Mouse (Mus musculus) left cerebral cortex, adult 9 months (tissue): ENCODE results near the gene Filip1.
"Not testable (repeated sequence)": the region's sequence is repeated elsewhere in the genome, so short reads cannot be mapped to it uniquely, and the experiment has no call there.

ENCODE experiments used
- DNase-seq, 2 experiments: peaks; one replicate each; pipeline ENCODE4 v3.0.0; 2022; ENCODE audit warnings: low spot score in 2 of 2

Gene Filip1

GRCm38 (mm10) chr9:80012751-80013150, at the start of gene Filip1:
Gene Filip1, minus strand, starts transcription at chr9:80012851.
- no peak for DNase-seq

- DNase-seq: no peak
Measured at GRCm38 (mm10) chr9:80057690-80058089, 45.0 kb upstream of the Filip1 start.

GRCm38 (mm10) chr9:80052951-80053350, 40.3 kb upstream of the Filip1 start:
- no peak for DNase-seq

DNA sequence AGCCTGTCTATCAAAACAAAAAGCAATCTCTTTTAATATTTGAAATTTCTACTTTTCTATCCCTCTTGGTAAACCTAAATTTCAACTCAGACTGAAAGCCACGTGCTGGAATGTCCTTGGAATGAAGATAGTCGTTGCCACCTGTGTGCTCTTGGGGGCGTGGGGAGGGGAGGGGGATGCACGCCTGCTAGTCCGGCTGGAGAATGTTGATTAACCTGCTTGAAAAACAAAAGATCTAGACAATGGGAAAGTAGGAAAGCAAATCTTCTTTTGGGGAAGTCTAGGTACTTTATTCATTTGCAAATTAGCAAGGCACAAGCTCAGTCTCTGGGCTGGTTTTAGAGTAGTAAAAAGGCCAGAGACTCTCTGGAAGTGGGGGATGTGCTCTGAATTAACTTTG, 36.6 kb upstream of the Filip1 start:
- DNase-seq: not testable (repeated sequence)

GRCm38 (mm10) chr9:80044301-80044700, 31.6 kb upstream of the Filip1 start:
- DNase-seq: not testable (repeated sequence)

DNA sequence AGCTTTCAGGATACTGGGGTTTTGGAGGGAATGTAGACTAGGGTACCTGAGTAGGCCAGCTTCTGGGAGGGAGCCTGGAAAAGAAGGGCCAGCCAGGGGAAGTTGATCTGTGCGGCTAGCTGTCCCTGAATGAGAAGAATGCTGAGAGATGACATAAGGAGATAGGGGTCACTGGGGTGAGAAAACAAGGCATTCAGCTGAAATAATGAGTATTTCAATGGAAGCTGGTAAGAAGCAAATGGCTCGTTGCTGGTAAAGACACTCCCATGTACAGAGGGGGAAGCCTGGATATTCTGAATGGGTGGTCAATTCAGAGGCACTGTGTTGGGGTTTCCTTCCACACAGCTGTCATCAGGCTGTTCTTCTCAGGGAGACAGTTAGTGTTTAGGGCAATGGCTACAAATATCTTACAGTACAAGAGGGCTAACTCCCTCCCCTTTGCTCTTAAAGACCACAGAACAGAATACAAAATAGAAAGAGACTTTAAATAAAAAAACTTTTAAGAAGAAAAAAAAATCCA, 26.7 kb upstream of the Filip1 start:
- DNase-seq: no peak

- DNase-seq: no peak
Measured at GRCm38 (mm10) chr9:80037997-80038383, 25.3 kb upstream of the Filip1 start.

- DNase-seq: no peak
Measured at GRCm38 (mm10) chr9:80037262-80037996, 24.8 kb upstream of the Filip1 start.

- DNase-seq: no peak
Measured at GRCm38 (mm10) chr9:80026581-80027021, 13.9 kb upstream of the Filip1 start.

DNA sequence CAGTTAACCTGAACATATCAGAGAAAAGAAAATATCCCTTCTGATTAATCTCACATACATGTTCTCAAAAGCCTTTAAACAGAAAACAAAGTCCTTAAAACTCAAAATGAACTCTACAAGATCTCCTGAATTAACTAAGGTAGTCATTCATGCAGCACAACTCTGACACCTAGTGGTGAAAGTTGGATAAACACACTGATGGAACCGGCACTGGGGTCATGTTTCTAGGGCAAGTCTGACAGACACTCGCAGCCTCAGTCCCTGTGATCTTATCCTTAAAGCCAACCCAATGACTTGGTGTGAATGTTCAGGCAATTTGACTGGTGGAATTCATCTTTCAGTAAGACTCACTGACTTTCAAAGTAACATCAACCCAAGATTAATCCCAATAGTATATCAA, 13.4 kb upstream of the Filip1 start:
- DNase-seq: peak in 1 of 2 experiments; percentile 61

- not testable (repeated sequence) for DNase-seq
Measured at GRCm38 (mm10) chr9:80025347-80025746, 12.7 kb upstream of the Filip1 start.

DNA sequence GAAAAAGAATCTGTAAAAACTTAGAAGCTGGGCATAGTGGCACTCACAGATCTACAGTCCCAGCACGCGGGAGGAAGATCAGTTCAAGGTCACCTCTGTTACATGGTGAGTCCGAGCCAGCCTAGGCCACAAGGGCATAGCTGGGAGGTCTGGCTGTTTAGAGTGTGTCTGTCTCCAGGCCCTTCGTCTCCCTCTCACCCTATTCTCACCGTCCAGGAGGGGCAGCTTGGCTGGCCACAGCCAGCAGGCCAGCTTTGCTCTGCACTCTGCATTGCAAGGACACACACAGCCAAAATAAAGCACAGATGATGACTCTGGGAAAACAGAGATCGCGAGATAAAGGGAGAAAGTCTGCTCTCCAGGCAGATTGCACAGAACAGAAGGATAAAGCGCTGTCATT, 10.2 kb upstream of the Filip1 start:
- no peak for DNase-seq

GRCm38 (mm10) chr9:80021648-80022047, 9.0 kb upstream of the Filip1 start:
- peak in 1 of 2 experiments; percentile 13 for DNase-seq

DNA sequence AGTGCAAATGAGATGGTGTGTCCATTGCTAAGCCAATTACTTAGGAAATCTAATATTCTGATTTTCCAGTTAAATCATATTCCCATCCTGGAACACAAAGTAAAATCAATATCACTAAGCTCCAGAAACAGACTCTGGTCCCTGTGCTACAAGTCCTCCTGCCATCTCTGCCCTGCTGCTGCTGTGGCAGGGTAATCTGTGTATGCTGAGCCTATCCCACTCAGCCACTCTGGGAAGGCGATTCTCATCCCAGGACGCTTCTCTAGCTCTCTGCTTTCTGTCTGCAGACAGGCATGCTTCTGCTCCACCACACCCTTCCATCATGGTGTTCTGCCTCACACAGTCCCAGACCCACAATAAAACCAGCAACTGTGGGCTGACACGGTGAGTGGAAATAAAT, 7.8 kb upstream of the Filip1 start:
- DNase-seq: no peak

DNA sequence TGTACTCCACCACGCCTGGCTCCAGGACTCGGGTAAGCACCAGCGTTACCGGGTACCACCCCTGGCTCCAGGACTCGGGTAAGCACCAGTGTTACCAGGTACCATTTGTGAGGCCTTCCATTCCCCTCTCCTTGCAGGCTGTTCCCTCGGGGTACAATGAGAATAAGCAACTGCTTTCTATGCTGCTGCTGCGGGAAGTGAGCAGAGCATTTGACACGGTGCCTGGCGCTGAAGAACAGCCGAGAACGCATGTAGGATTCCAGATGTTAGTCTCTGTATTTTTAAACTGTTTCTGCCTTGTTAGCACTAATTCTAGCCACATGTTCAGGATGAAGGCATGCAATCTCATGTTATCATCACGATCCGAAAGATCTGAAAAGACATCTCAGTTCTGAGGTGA, 635 bp downstream of the Filip1 start:
- no peak for DNase-seq

- peak; percentile 25 to 90 for DNase-seq
Measured at GRCm38 (mm10) chr9:80002394-80003188, 10.1 kb downstream of the Filip1 start.

DNA sequence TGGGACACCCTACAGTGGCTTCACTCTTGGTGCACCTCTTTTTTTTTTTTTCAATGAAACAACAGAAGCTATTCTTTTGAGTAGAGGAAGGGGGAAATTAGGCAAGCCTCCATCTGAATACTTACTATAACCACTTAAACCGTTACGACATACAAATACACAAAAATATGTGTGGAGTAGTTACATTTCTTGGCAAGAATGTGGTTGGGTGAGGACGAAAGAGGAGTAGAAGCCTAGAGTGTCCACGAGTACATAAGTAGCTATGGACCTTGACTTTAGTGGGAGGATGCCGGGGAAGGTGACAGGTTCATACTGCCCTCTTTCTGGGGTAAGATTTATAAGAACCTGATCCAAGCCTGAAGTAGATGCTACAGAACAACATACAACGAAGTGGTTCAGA, 15.4 kb downstream of the Filip1 start:
- no peak for DNase-seq

- no peak for DNase-seq
Measured at GRCm38 (mm10) chr9:79994296-79994695, 18.4 kb downstream of the Filip1 start.

- no peak for DNase-seq
Measured at GRCm38 (mm10) chr9:79993066-79993465, 19.6 kb downstream of the Filip1 start.

- DNase-seq: no peak
Measured at GRCm38 (mm10) chr9:79990456-79991017, 22.1 kb downstream of the Filip1 start.

- no peak for DNase-seq
Measured at GRCm38 (mm10) chr9:79989703-79990102, 22.9 kb downstream of the Filip1 start.

- no peak for DNase-seq
Measured at GRCm38 (mm10) chr9:79989061-79989460, 23.6 kb downstream of the Filip1 start.
